Mouse (Mus musculus) lung, postnatal 0 days (tissue): Measurements from ENCODE around the gene Kcnj10. TPM values are rescaled to one million over a fixed set of nuclear protein-coding genes. Genes with fewer than 3 reads are reported as not detected.

ENCODE experiments used
- ATAC-seq: fragments of 200-750 bp; cut with Nextera tagmentation; 2 replicates; pipeline ENCODE4 v1.8.0; 2017; ENCODE audit warnings: moderate library complexity
- DNase-seq: peaks from one replicate; pipeline ENCODE4 v3.0.0-alpha.2; 2016; ENCODE audit warnings: low spot score
- H3K27ac ChIP-seq: fragments of 300-500 bp; sonication (generic); 2 replicates; pipeline ENCODE4 v1.5.1; 2014; ENCODE audit warnings: antibody characterized with exemption, mild to moderate bottlenecking, low read length, mixed read lengths
- H3K27me3 ChIP-seq: fragments of 300-500 bp; sonication (generic); replicated peaks from 2 replicates; pipeline ENCODE4 v1.6.1; 2014; ENCODE audit warnings: low read length, mixed read lengths; ENCODE audit not compliant: insufficient read depth
- H3K36me3 ChIP-seq: fragments of 300-500 bp; sonication (generic); 2 replicates; pipeline ENCODE4 v1.6.1; 2014; ENCODE audit warnings: low read length, mixed read lengths; ENCODE audit not compliant: insufficient read depth
- H3K4me1 ChIP-seq: fragments of 300-500 bp; sonication (generic); 2 replicates; pipeline ENCODE4 v1.6.1; 2014; ENCODE audit warnings: antibody characterized with exemption, low read depth, low read length, mixed read lengths; ENCODE audit not compliant: insufficient read depth
- H3K4me2 ChIP-seq: fragments of 300-500 bp; sonication (generic); replicated peaks from 2 replicates; pipeline ENCODE4 v1.6.1; 2014; ENCODE audit warnings: low read depth, mild to moderate bottlenecking, low read length, moderate library complexity, mixed read lengths
- H3K4me3 ChIP-seq: fragments of 300-500 bp; sonication (generic); 2 replicates; pipeline ENCODE4 v1.5.1; 2014; ENCODE audit warnings: low read depth, low read length
- H3K9ac ChIP-seq: fragments of 300-500 bp; sonication (generic); replicated peaks from 2 replicates; pipeline ENCODE4 v1.6.1; 2014; ENCODE audit warnings: low read depth, mild to moderate bottlenecking
- H3K9me3 ChIP-seq: fragments of 300-500 bp; sonication (generic); 2 replicates; pipeline ENCODE4 v1.6.1; 2016; ENCODE audit warnings: low read length, mixed read lengths
- CTCF ChIP-seq: IDR thresholded peaks from 2 replicates; pipeline ENCODE4 v1.5.1; 2016; ENCODE audit warnings: antibody characterized with exemption, mild to moderate bottlenecking
- EP300 ChIP-seq: IDR thresholded peaks from 2 replicates; pipeline ENCODE4 v1.6.1; 2016; ENCODE audit warnings: antibody characterized with exemption, mild to moderate bottlenecking, control low read depth
- WGBS: fragments of 180-500 bp; shearing (Covaris S2); extraction: QIAGEN DNeasy Blood & Tissue Kit; methylation state at CpG from one replicate; pipeline ENCODE4 v1.1.7; 2014; 5-methylcytosine and 5-hydroxymethylcytosine counted together
- polyA plus RNA-seq: library from polyadenylated mRNA; unstranded; fragments of >200 nt; fragmentation: Nextera tagmentation; extraction: Ambion mirVana; gene quantifications from 2 replicates; pipeline ENCODE4 v1.2.1, GENCODE M21; 2015

Gene Kcnj10
- polyA plus RNA-seq, 1 experiment from 2014 or later, result 0.04 TPM

GRCm38 (mm10) chr1:172322725-172323124 lies 18.3 kb upstream of the Kcnj10 start:
- DNase-seq (no peak), ATAC-seq (no peak)
- no peak overlapping the region for H3K4me3 ChIP-seq

GRCm38 (mm10) chr1:172323298-172323697 lies 17.7 kb upstream of the Kcnj10 start:
- Histone ChIP-seq H3K4me3 (no peak overlapping the region), H3K27me3 (peaks cover 30% of the 10 kb centered on the region; the same call in 1 of the 2 replicates), H3K27ac (no peak overlapping the region), H3K9ac (no peak overlapping the region), H3K4me1 (no peaks in the 10 kb centered on the region; the same call in 1 of the 2 replicates), H3K4me2 (no peak overlapping the region), H3K36me3 (no peaks in the 10 kb centered on the region), H3K9me3 (no peaks in the 10 kb centered on the region)
- no peak for ATAC-seq
- TF ChIP-seq CTCF, result no peak
- no peak for TF ChIP-seq EP300
- no peak for DNase-seq
- WGBS, result 51% methylated on average over 5 of the region's 5 CpGs

More at GRCm38 (mm10) chr1:172322725-172323124, 18.3 kb upstream of the Kcnj10 start:
- 57% methylated on average over 13 of the region's 13 CpGs for WGBS
- H3K9ac ChIP-seq, result no peak overlapping the region
- H3K9me3 ChIP-seq, result no peaks in the 10 kb centered on the region
- no peak for TF ChIP-seq CTCF
- TF ChIP-seq EP300, result no peak
- peaks cover 24% of the 10 kb centered on the region; the same call in 1 of the 2 replicates for H3K27me3 ChIP-seq
- no peak overlapping the region for H3K27ac ChIP-seq
- no peak overlapping the region for H3K4me2 ChIP-seq
- H3K4me1 ChIP-seq, result no peaks in the 10 kb centered on the region; the same call in 1 of the 2 replicates
- no peaks in the 10 kb centered on the region for H3K36me3 ChIP-seq

GRCm38 (mm10) chr1:172323801-172324359 lies 17.1 kb upstream of the Kcnj10 start:
- peaks cover 35% of the 10 kb centered on the region; the same call in 1 of the 2 replicates for H3K27me3 ChIP-seq
- no peak for DNase-seq

GRCm38 (mm10) chr1:172324725-172325124 lies 16.3 kb upstream of the Kcnj10 start:
- Histone ChIP-seq H3K4me3 (no peak overlapping the region), H3K9me3 (no peaks in the 10 kb centered on the region), H3K27me3 (peaks cover 39% of the 10 kb centered on the region; the same call in 1 of the 2 replicates), H3K9ac (no peak overlapping the region), H3K4me2 (no peak overlapping the region), H3K36me3 (no peaks in the 10 kb centered on the region), H3K4me1 (no peaks in the 10 kb centered on the region; the same call in 1 of the 2 replicates), H3K27ac (no peak overlapping the region)
- WGBS, result 14% methylated on average over 7 of the region's 7 CpGs
- TF ChIP-seq EP300, result no peak
- TF ChIP-seq CTCF, result peak; percentile 95
- ATAC-seq (peak; percentile 81), DNase-seq (peak; percentile 88)

More at GRCm38 (mm10) chr1:172323801-172324359, 17.1 kb upstream of the Kcnj10 start:
- no peaks in the 10 kb centered on the region for H3K36me3 ChIP-seq
- WGBS, result 55% methylated on average over 6 of the region's 6 CpGs
- no peaks in the 10 kb centered on the region; the same call in 1 of the 2 replicates for H3K4me1 ChIP-seq
- H3K9me3 ChIP-seq, result no peaks in the 10 kb centered on the region
- TF ChIP-seq EP300 (no peak), CTCF (no peak)
- H3K4me2 ChIP-seq, result no peak overlapping the region
- no peak overlapping the region for H3K4me3 ChIP-seq
- ATAC-seq, result no peak
- no peak overlapping the region for H3K9ac ChIP-seq
- H3K27ac ChIP-seq, result no peak overlapping the region

GRCm38 (mm10) chr1:172325680-172326535 lies 15.1 kb upstream of the Kcnj10 start:
- peaks cover 39% of the 10 kb centered on the region; the same call in 1 of the 2 replicates for H3K27me3 ChIP-seq
- H3K27ac ChIP-seq, result no peak overlapping the region
- peak; percentile 69 for DNase-seq
- WGBS, result 20% methylated on average over 92 of the region's 94 CpGs
- H3K4me2 ChIP-seq, result peak overlapping the region; percentile 55
- H3K9me3 ChIP-seq, result no peaks in the 10 kb centered on the region
- H3K36me3 ChIP-seq, result no peaks in the 10 kb centered on the region
- peak; percentile 75 for ATAC-seq
- H3K9ac ChIP-seq, result no peak overlapping the region
- TF ChIP-seq EP300 (no peak), CTCF (peak; percentile 82)
- H3K4me1 ChIP-seq, result no peaks in the 10 kb centered on the region; the same call in 1 of the 2 replicates
- peak overlapping the region; percentile 37 for H3K4me3 ChIP-seq

- no peak overlapping the region for H3K27ac ChIP-seq
- no peaks in the 10 kb centered on the region for H3K36me3 ChIP-seq
- ATAC-seq (no peak), DNase-seq (no peak)
- peaks cover 39% of the 10 kb centered on the region; the same call in 1 of the 2 replicates for H3K27me3 ChIP-seq
- TF ChIP-seq CTCF, result no peak
- no peak for TF ChIP-seq EP300
- H3K4me2 ChIP-seq, result peak overlapping the region; percentile 55
- no peaks in the 10 kb centered on the region for H3K9me3 ChIP-seq
- H3K4me3 ChIP-seq, result no peak overlapping the region
- WGBS, result 59% methylated on average over 11 of the region's 11 CpGs
- no peak overlapping the region for H3K9ac ChIP-seq
- H3K4me1 ChIP-seq, result no peaks in the 10 kb centered on the region; the same call in 1 of the 2 replicates
These were observed 14.3 kb upstream of the Kcnj10 start for GRCm38 (mm10) chr1:172326684-172327083.
